Mouse (Mus musculus) kidney, adult 9 months (tissue): ENCODE data around the gene Umodl1.
A peak's percentile ranks its signal among the peaks of the same experiment; 100 is the strongest.

Experiments used
- DNase-seq: peaks from one replicate; pipeline ENCODE4 v3.0.0; 2022

The Umodl1 gene

GRCm38 (mm10) chr17:30954340-30954739, at the start of gene Umodl1:
Gene Umodl1 (plus strand): TSS chr17:30954640.
- no peak for DNase-seq

GRCm38 (mm10) chr17:30907577-30907976, 46.9 kb upstream of the Umodl1 start:
- DNase-seq: no peak

GRCm38 (mm10) chr17:30910866-30911731, 43.3 kb upstream of the Umodl1 start:
- DNase-seq: no peak

GRCm38 (mm10) chr17:30911732-30912088, 42.7 kb upstream of the Umodl1 start:
- no peak for DNase-seq

GRCm38 (mm10) chr17:30912536-30912935, 41.9 kb upstream of the Umodl1 start:
- no peak for DNase-seq

GRCm38 (mm10) chr17:30914264-30914663, 40.2 kb upstream of the Umodl1 start:
- no peak for DNase-seq

GRCm38 (mm10) chr17:30923566-30923965, 30.9 kb upstream of the Umodl1 start:
- no peak for DNase-seq

GRCm38 (mm10) chr17:30930827-30931226, 23.6 kb upstream of the Umodl1 start:
- DNase-seq: no peak

GRCm38 (mm10) chr17:30932836-30933235, 21.6 kb upstream of the Umodl1 start:
- no peak for DNase-seq

- no peak for DNase-seq
Measured at GRCm38 (mm10) chr17:30935301-30935700, 19.1 kb upstream of the Umodl1 start.

GRCm38 (mm10) chr17:30938554-30938953, 15.9 kb upstream of the Umodl1 start:
- no peak for DNase-seq

GRCm38 (mm10) chr17:30948382-30948781, 6.1 kb upstream of the Umodl1 start:
- DNase-seq: no peak

GRCm38 (mm10) chr17:30950780-30951179, 3.7 kb upstream of the Umodl1 start:
- DNase-seq: peak; percentile 66

GRCm38 (mm10) chr17:30951600-30951999, 2.8 kb upstream of the Umodl1 start:
- no peak for DNase-seq

- DNase-seq: no peak
Measured at GRCm38 (mm10) chr17:30961936-30962592, 7.6 kb downstream of the Umodl1 start.

- no peak for DNase-seq
Measured at GRCm38 (mm10) chr17:30962880-30963279, 8.4 kb downstream of the Umodl1 start.

GRCm38 (mm10) chr17:30969983-30970382, 15.5 kb downstream of the Umodl1 start:
- no peak for DNase-seq

GRCm38 (mm10) chr17:30971877-30972276, 17.4 kb downstream of the Umodl1 start:
- DNase-seq: no peak

- DNase-seq: peak; percentile 16
Measured at GRCm38 (mm10) chr17:30973332-30973731, 18.9 kb downstream of the Umodl1 start.

- DNase-seq: no peak
Measured at GRCm38 (mm10) chr17:30977290-30977689, 22.9 kb downstream of the Umodl1 start.

- DNase-seq: no peak
Measured at GRCm38 (mm10) chr17:30978556-30978955, 24.1 kb downstream of the Umodl1 start.

- no peak for DNase-seq
Measured at GRCm38 (mm10) chr17:30983521-30983920, 29.1 kb downstream of the Umodl1 start.

- DNase-seq: peak; percentile 23
Measured at GRCm38 (mm10) chr17:30990254-30990653, 35.8 kb downstream of the Umodl1 start.

GRCm38 (mm10) chr17:30996296-30996695, 41.9 kb downstream of the Umodl1 start:
- DNase-seq: no peak
